Mouse (Mus musculus): Measurements from ENCODE around the gene Psme3. TPM values are rescaled to one million over a fixed set of nuclear protein-coding genes. Genes with fewer than 3 reads are reported as not detected.
"Not testable (repeated sequence)": the region's sequence is repeated elsewhere in the genome, so short reads cannot be mapped to it uniquely, and the experiment has no call there.

Gene Psme3
- total RNA-seq, 1 experiment: 57.0 TPM

- H3K4me1 ChIP-seq (ENCODE audit: control insufficient read depth in 2 of 2, insufficient read depth in 2 of 2, low read length in 2 of 2, poor library complexity in 1 of 2): no peaks in the 10 kb centered on the region; a peak in 1 of 4 replicates
- peaks cover 16% of the 10 kb centered on the region for H3K36me3 ChIP-seq (ENCODE audit: control insufficient read depth, insufficient read depth, low read length, poor library complexity, severe bottlenecking)
- no peak for TF ChIP-seq MAFK (IDR thresholded peaks at IDR 0.05; ENCODE audit: insufficient read depth, low read depth, low read length)
- TF ChIP-seq ZNF384 (IDR thresholded peaks at IDR 0.05; ENCODE audit: low read depth, low read length): no peak; the same call in 1 of the 2 replicates
- TF ChIP-seq ZC3H11A (IDR thresholded peaks at IDR 0.05; ENCODE audit: borderline replicate concordance, low read depth, low read length): no peak
- no peak for TF ChIP-seq CHD2 (IDR thresholded peaks at IDR 0.05; ENCODE audit: low read depth, low read length)
- no peak for TF ChIP-seq HCFC1 (IDR thresholded peaks at IDR 0.05; ENCODE audit: borderline replicate concordance, insufficient read depth, low read length)
- H3K27ac ChIP-seq (ENCODE audit: insufficient read depth, low read depth, low read length, poor library complexity, severe bottlenecking): peak overlapping the region; percentile 96; the same call in 1 of the 2 replicates
- H3K9ac ChIP-seq (ENCODE audit: insufficient read depth, low read depth, low read length, poor library complexity, severe bottlenecking): peak overlapping the region; percentile 92; the same call in 1 of the 2 replicates
- DNase-seq (ENCODE audit: low read depth, low spot score): no peak
- no peaks in the 10 kb centered on the region for H3K9me3 ChIP-seq (ENCODE audit: control insufficient read depth, insufficient read depth, low read depth, low read length)
- in situ Hi-C loops (cut with MboI; ENCODE audit: low sequenced_read_pairs in 2 of 2, unreplicated experiment in 2 of 2): no loop called here
- H3K4me3 ChIP-seq (ENCODE audit: insufficient read depth in 1 of 2, low read depth in 1 of 2, low read length in 2 of 2, poor library complexity in 1 of 2, severe bottlenecking in 1 of 2): peak overlapping the region; percentile 81 to 91
Observed at GRCm38 (mm10) chr11:101315082-101315650, 847 bp upstream of the Psme3 start.

GRCm38 (mm10) chr11:101316501-101316917, 496 bp downstream of the Psme3 start:
- TF ChIP-seq ZNF384 (IDR thresholded peaks at IDR 0.05; ENCODE audit: low read depth, low read length) (no peak), CHD2 (IDR thresholded peaks at IDR 0.05; ENCODE audit: low read depth, low read length) (no peak), ZC3H11A (IDR thresholded peaks at IDR 0.05; ENCODE audit: borderline replicate concordance, low read depth, low read length) (no peak), HCFC1 (IDR thresholded peaks at IDR 0.05; ENCODE audit: borderline replicate concordance, insufficient read depth, low read length) (no peak), MAFK (IDR thresholded peaks at IDR 0.05; ENCODE audit: insufficient read depth, low read depth, low read length) (no peak)
- Histone ChIP-seq H3K36me3 (ENCODE audit: control insufficient read depth, insufficient read depth, low read length, poor library complexity, severe bottlenecking) (peaks cover 27% of the 10 kb centered on the region), H3K27ac (ENCODE audit: insufficient read depth, low read depth, low read length, poor library complexity, severe bottlenecking) (peak overlapping the region; percentile 96), H3K9ac (ENCODE audit: insufficient read depth, low read depth, low read length, poor library complexity, severe bottlenecking) (peak overlapping the region; percentile 92), H3K9me3 (ENCODE audit: control insufficient read depth, insufficient read depth, low read depth, low read length) (no peaks in the 10 kb centered on the region), H3K4me3 (ENCODE audit: insufficient read depth in 1 of 2, low read depth in 1 of 2, low read length in 2 of 2, poor library complexity in 1 of 2, severe bottlenecking in 1 of 2) (peak overlapping the region; percentile 81 to 91), H3K4me1 (ENCODE audit: control insufficient read depth in 2 of 2, insufficient read depth in 2 of 2, low read length in 2 of 2, poor library complexity in 1 of 2) (no peaks in the 10 kb centered on the region; a peak in 1 of 4 replicates)
- DNase-seq (ENCODE audit: low read depth, low spot score): no peak
- in situ Hi-C loops (cut with MboI; ENCODE audit: low sequenced_read_pairs in 2 of 2, unreplicated experiment in 2 of 2): no loop called here

- in situ Hi-C loops (cut with MboI; ENCODE audit: low sequenced_read_pairs in 2 of 2, unreplicated experiment in 2 of 2): no loop called here
- no peak overlapping the region for H3K4me3 ChIP-seq (ENCODE audit: insufficient read depth in 1 of 2, low read depth in 1 of 2, low read length in 2 of 2, poor library complexity in 1 of 2, severe bottlenecking in 1 of 2)
Observed at GRCm38 (mm10) chr11:101323609-101324008, 7.6 kb downstream of the Psme3 start.

GRCm38 (mm10) chr11:101324763-101325162, 8.8 kb downstream of the Psme3 start, which contains the start of gene Aoc2:
TSS of gene Aoc2 (plus strand) at chr11:101325063.
- in situ Hi-C loops (cut with MboI; ENCODE audit: low sequenced_read_pairs in 2 of 2, unreplicated experiment in 2 of 2): no loop called here

More at GRCm38 (mm10) chr11:101323609-101324008, 7.6 kb downstream of the Psme3 start:
- Histone ChIP-seq H3K9ac (ENCODE audit: insufficient read depth, low read depth, low read length, poor library complexity, severe bottlenecking) (no peak overlapping the region), H3K4me1 (ENCODE audit: control insufficient read depth in 2 of 2, insufficient read depth in 2 of 2, low read length in 2 of 2, poor library complexity in 1 of 2) (peaks cover 5 to 10% of the 10 kb centered on the region in 2 experiments; a peak in 3 of 4 replicates), H3K27ac (ENCODE audit: insufficient read depth, low read depth, low read length, poor library complexity, severe bottlenecking) (no peak overlapping the region), H3K9me3 (ENCODE audit: control insufficient read depth, insufficient read depth, low read depth, low read length) (no peaks in the 10 kb centered on the region), H3K36me3 (ENCODE audit: control insufficient read depth, insufficient read depth, low read length, poor library complexity, severe bottlenecking) (peaks cover 55% of the 10 kb centered on the region)
- peak; percentile 65 for DNase-seq (ENCODE audit: low read depth, low spot score)
- TF ChIP-seq MAFK (IDR thresholded peaks at IDR 0.05; ENCODE audit: insufficient read depth, low read depth, low read length) (no peak), ZC3H11A (IDR thresholded peaks at IDR 0.05; ENCODE audit: borderline replicate concordance, low read depth, low read length) (peak; percentile 68; the same call in 1 of the 2 replicates), ZNF384 (IDR thresholded peaks at IDR 0.05; ENCODE audit: low read depth, low read length) (no peak), CHD2 (IDR thresholded peaks at IDR 0.05; ENCODE audit: low read depth, low read length) (no peak), HCFC1 (IDR thresholded peaks at IDR 0.05; ENCODE audit: borderline replicate concordance, insufficient read depth, low read length) (no peak)

GRCm38 (mm10) chr11:101325201-101325600, 9.2 kb downstream of the Psme3 start:
- H3K9ac ChIP-seq (ENCODE audit: insufficient read depth, low read depth, low read length, poor library complexity, severe bottlenecking); H3K27ac ChIP-seq (ENCODE audit: insufficient read depth, low read depth, low read length, poor library complexity, severe bottlenecking); DNase-seq (ENCODE audit: low read depth, low spot score); H3K9me3 ChIP-seq (ENCODE audit: control insufficient read depth, insufficient read depth, low read depth, low read length); in situ Hi-C loops (cut with MboI; ENCODE audit: low sequenced_read_pairs in 2 of 2, unreplicated experiment in 2 of 2); H3K4me3 ChIP-seq (ENCODE audit: insufficient read depth in 1 of 2, low read depth in 1 of 2, low read length in 2 of 2, poor library complexity in 1 of 2, severe bottlenecking in 1 of 2): not testable (repeated sequence)
- peaks cover 43% of the 10 kb centered on the region for H3K36me3 ChIP-seq (ENCODE audit: control insufficient read depth, insufficient read depth, low read length, poor library complexity, severe bottlenecking)
- peaks cover 5 to 10% of the 10 kb centered on the region in 2 experiments; a peak in 3 of 4 replicates for H3K4me1 ChIP-seq (ENCODE audit: control insufficient read depth in 2 of 2, insufficient read depth in 2 of 2, low read length in 2 of 2, poor library complexity in 1 of 2)

More at GRCm38 (mm10) chr11:101324763-101325162, 8.8 kb downstream of the Psme3 start, which contains the start of gene Aoc2:
- Histone ChIP-seq H3K36me3 (ENCODE audit: control insufficient read depth, insufficient read depth, low read length, poor library complexity, severe bottlenecking) (peaks cover 48% of the 10 kb centered on the region), H3K27ac (ENCODE audit: insufficient read depth, low read depth, low read length, poor library complexity, severe bottlenecking) (no peak within 1 kb of the TSS), H3K9me3 (ENCODE audit: control insufficient read depth, insufficient read depth, low read depth, low read length) (no peaks in the 10 kb centered on the region), H3K9ac (ENCODE audit: insufficient read depth, low read depth, low read length, poor library complexity, severe bottlenecking) (no peak within 1 kb of the TSS), H3K4me3 (ENCODE audit: insufficient read depth in 1 of 2, low read depth in 1 of 2, low read length in 2 of 2, poor library complexity in 1 of 2, severe bottlenecking in 1 of 2) (no peak within 1 kb of the TSS), H3K4me1 (ENCODE audit: control insufficient read depth in 2 of 2, insufficient read depth in 2 of 2, low read length in 2 of 2, poor library complexity in 1 of 2) (peaks cover 5 to 10% of the 10 kb centered on the region in 2 experiments; a peak in 3 of 4 replicates)
- DNase-seq (ENCODE audit: low read depth, low spot score): no peak
- TF ChIP-seq ZC3H11A (IDR thresholded peaks at IDR 0.05; ENCODE audit: borderline replicate concordance, low read depth, low read length) (no peak), CHD2 (IDR thresholded peaks at IDR 0.05; ENCODE audit: low read depth, low read length) (no peak), MAFK (IDR thresholded peaks at IDR 0.05; ENCODE audit: insufficient read depth, low read depth, low read length) (no peak), HCFC1 (IDR thresholded peaks at IDR 0.05; ENCODE audit: borderline replicate concordance, insufficient read depth, low read length) (no peak), ZNF384 (IDR thresholded peaks at IDR 0.05; ENCODE audit: low read depth, low read length) (no peak)
